Mouse (Mus musculus) hindbrain, postnatal 0 days (tissue): ENCODE data around the gene Efnb1. TPM values are rescaled to one million over a fixed set of nuclear protein-coding genes. Genes with fewer than 3 reads are reported as not detected.
A peak's percentile ranks its signal among the peaks of the same experiment; 100 is the strongest.
"Not testable (repeated sequence)": the region's sequence is repeated elsewhere in the genome, so short reads cannot be mapped to it uniquely, and the experiment has no call there.

Source experiments
- ATAC-seq: fragments of 200-750 bp; cut with Nextera tagmentation; 2 replicates; pipeline ENCODE4 v1.8.0; 2017; ENCODE audit warnings: mild to moderate bottlenecking, moderate TSS enrichment, moderate library complexity
- DNase-seq: peaks from one replicate; pipeline ENCODE4 v3.0.0-alpha.2; 2015; ENCODE audit warnings: low spot score
- H3K27ac ChIP-seq: fragments of 300-500 bp; sonication (generic); 2 replicates; pipeline ENCODE4 v1.5.1; 2014; ENCODE audit warnings: mild to moderate bottlenecking
- H3K27me3 ChIP-seq: fragments of 300-500 bp; sonication (generic); 2 replicates; pipeline ENCODE4 v1.6.1; 2014; ENCODE audit warnings: low read length, mixed read lengths; ENCODE audit not compliant: insufficient read depth
- H3K36me3 ChIP-seq: fragments of 300-500 bp; sonication (generic); 2 replicates; pipeline ENCODE4 v1.6.1; 2014; ENCODE audit warnings: low read length, mixed read lengths; ENCODE audit not compliant: insufficient read depth
- H3K4me1 ChIP-seq: fragments of 300-500 bp; sonication (generic); 2 replicates; pipeline ENCODE4 v1.6.1; 2014; ENCODE audit warnings: antibody characterized with exemption, low read length, mixed read lengths; ENCODE audit not compliant: insufficient read depth
- H3K4me2 ChIP-seq: fragments of 300-500 bp; sonication (generic); 2 replicates; pipeline ENCODE4 v1.6.1; 2014; ENCODE audit warnings: low read depth, mild to moderate bottlenecking, low read length, moderate library complexity, mixed read lengths
- H3K4me3 ChIP-seq: fragments of 300-500 bp; sonication (generic); 2 replicates; pipeline ENCODE4 v1.5.1; 2014; ENCODE audit warnings: low read length
- H3K9ac ChIP-seq: fragments of 300-500 bp; sonication (generic); replicated peaks from 2 replicates; pipeline ENCODE4 v1.6.1; 2014; ENCODE audit warnings: mild to moderate bottlenecking, low read length, moderate library complexity, mixed read lengths
- H3K9me3 ChIP-seq: fragments of 300-500 bp; sonication (generic); 2 replicates; pipeline ENCODE4 v1.6.1; 2016; ENCODE audit warnings: low read length, mixed read lengths
- CTCF ChIP-seq: IDR thresholded peaks from 2 replicates; pipeline ENCODE4 v1.5.1; 2016; ENCODE audit warnings: antibody characterized with exemption, control low read depth, low read depth
- WGBS: fragments of 180-500 bp; shearing (Covaris S2); extraction: QIAGEN DNeasy Blood & Tissue Kit; methylation state at CpG from one replicate; pipeline ENCODE4 v1.1.7; 2014; 5-methylcytosine and 5-hydroxymethylcytosine counted together
- polyA plus RNA-seq: library from polyadenylated mRNA; unstranded; fragments of >200 nt; fragmentation: Nextera tagmentation; extraction: Ambion mirVana; gene quantifications from 2 replicates; pipeline ENCODE4 v1.2.1, GENCODE M21; 2015
- total RNA-seq: library from RNA; depleted of rRNA; stranded (reverse); fragments of >200 nt; gene quantifications from 2 replicates; pipeline ENCODE4 v1.2.3, GENCODE M21; 2014; rRNA removed

Gene Efnb1
- total RNA-seq (29.4 and 30.1 TPM in 2 replicates), polyA plus RNA-seq (15.1 and 15.3 TPM in 2 replicates)

GRCm38 (mm10) chrX:99135523-99136258, at the start of gene Efnb1:
TSS of gene Efnb1 (plus strand) at chrX:99136130.
- peak; percentile 93 for DNase-seq
- Histone ChIP-seq H3K4me2 (peak within 1 kb of the TSS; percentile 61), H3K27ac (peak within 1 kb of the TSS; percentile 73), H3K36me3 (no peaks in the 10 kb centered on the region), H3K9ac (peak within 1 kb of the TSS; percentile 51), H3K4me1 (0 out of 2 replicates have a peak, but pooled peaks cover 4% of the 10 kb centered on the region), H3K9me3 (no peaks in the 10 kb centered on the region), H3K4me3 (peak within 1 kb of the TSS; percentile 54), H3K27me3 (no peaks in the 10 kb centered on the region)
- 37% methylated on average over 35 of the region's 35 CpGs for WGBS
- TF ChIP-seq CTCF: no peak
- peak; percentile 95 for ATAC-seq

GRCm38 (mm10) chrX:99092704-99093103, 43.2 kb upstream of the Efnb1 start:
- H3K4me1 ChIP-seq: no peaks in the 10 kb centered on the region
- no peaks in the 10 kb centered on the region for H3K36me3 ChIP-seq
- ATAC-seq (no peak), DNase-seq (no peak)
- 0 out of 2 replicates have a peak, but pooled peaks cover 3% of the 10 kb centered on the region for H3K27me3 ChIP-seq
- H3K9ac ChIP-seq: no peak overlapping the region
- H3K27ac ChIP-seq: no peak overlapping the region
- H3K4me2 ChIP-seq: no peak overlapping the region
- H3K4me3 ChIP-seq: no peak overlapping the region
- H3K9me3 ChIP-seq: no peaks in the 10 kb centered on the region
- no peak for TF ChIP-seq CTCF
- 73% methylated on average over 2 of the region's 2 CpGs for WGBS

- DNase-seq, H3K27ac ChIP-seq, H3K4me1 ChIP-seq, H3K9me3 ChIP-seq, H3K27me3 ChIP-seq, H3K4me3 ChIP-seq, H3K36me3 ChIP-seq, H3K4me2 ChIP-seq, H3K9ac ChIP-seq: not testable (repeated sequence)
- 74% methylated on average over 7 of the region's 10 CpGs for whole genome bisulfite sequencing
- ATAC-seq: peak; percentile 74; the same call in 1 of the 2 replicates
Measured at GRCm38 (mm10) chrX:99111088-99111724, 24.7 kb upstream of the Efnb1 start.

GRCm38 (mm10) chrX:99119510-99119909, 16.4 kb upstream of the Efnb1 start:
- 85% methylated on average over 5 of the region's 5 CpGs for WGBS
- no peak overlapping the region for H3K4me2 ChIP-seq
- H3K27ac ChIP-seq: no peak overlapping the region
- no peak overlapping the region for H3K4me3 ChIP-seq
- H3K9me3 ChIP-seq: no peaks in the 10 kb centered on the region
- no peaks in the 10 kb centered on the region for H3K4me1 ChIP-seq
- H3K9ac ChIP-seq: no peak overlapping the region
- ATAC-seq (no peak), DNase-seq (no peak)
- no peaks in the 10 kb centered on the region for H3K36me3 ChIP-seq
- H3K27me3 ChIP-seq: no peaks in the 10 kb centered on the region
- no peak for TF ChIP-seq CTCF

- ATAC-seq: 0 out of 2 replicates have a peak, but pooled peaks have one; percentile 46
Measured at GRCm38 (mm10) chrX:99130059-99130458, 5.9 kb upstream of the Efnb1 start.

GRCm38 (mm10) chrX:99132573-99132972, 3.4 kb upstream of the Efnb1 start:
- Histone ChIP-seq H3K9ac (no peak overlapping the region), H3K36me3 (no peaks in the 10 kb centered on the region), H3K27me3 (no peaks in the 10 kb centered on the region), H3K27ac (no peak overlapping the region), H3K4me1 (no peaks in the 10 kb centered on the region), H3K9me3 (no peaks in the 10 kb centered on the region), H3K4me3 (no peak overlapping the region), H3K4me2 (no peak overlapping the region)
- DNase-seq (no peak), ATAC-seq (no peak)
- 69% methylated on average over 6 of the region's 6 CpGs for WGBS
- TF ChIP-seq CTCF: no peak

More at GRCm38 (mm10) chrX:99130059-99130458, 5.9 kb upstream of the Efnb1 start:
- Histone ChIP-seq H3K4me1 (no peaks in the 10 kb centered on the region), H3K4me2 (no peak overlapping the region), H3K36me3 (no peaks in the 10 kb centered on the region), H3K9me3 (no peaks in the 10 kb centered on the region), H3K9ac (no peak overlapping the region), H3K27me3 (no peaks in the 10 kb centered on the region), H3K4me3 (no peak overlapping the region), H3K27ac (no peak overlapping the region)
- TF ChIP-seq CTCF: peak; percentile 82
- peak; percentile 64 for DNase-seq
- 35% methylated on average over 3 of the region's 3 CpGs for WGBS
